Mouse (Mus musculus): ENCODE data around the gene Crabp1. TPM values are rescaled to one million over a fixed set of nuclear protein-coding genes. Genes with fewer than 3 reads are reported as not detected.

The Crabp1 gene
- polyA plus RNA-seq, 1 experiment: 13.5 TPM

DNA sequence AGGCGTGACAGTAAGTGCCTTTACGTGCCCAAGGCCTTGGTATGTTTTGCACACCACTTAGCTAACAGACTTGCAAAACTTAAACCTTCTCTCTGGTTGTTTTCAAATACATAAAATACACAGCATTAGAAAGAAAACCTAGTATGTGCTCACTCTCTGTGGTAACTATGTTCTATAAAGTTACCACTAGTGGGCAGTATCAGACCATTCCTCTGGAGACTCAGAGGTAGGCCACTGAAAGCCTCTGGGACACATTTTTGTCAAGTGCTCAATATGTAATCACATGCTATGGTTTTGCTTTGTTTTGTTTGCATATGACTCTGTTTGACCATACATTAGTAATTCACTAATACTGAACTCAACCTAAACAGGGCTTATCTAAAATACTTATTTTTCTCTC, 32.4 kb upstream of the Crabp1 start:
- Histone ChIP-seq H3K4me1 (ENCODE audit: control insufficient read depth, insufficient read depth, low read length) (no peaks in the 10 kb centered on the region), H3K27ac (ENCODE audit: insufficient read depth, low read length) (no peak overlapping the region), H3K9me3 (replicated peaks; ENCODE audit: control insufficient read depth, insufficient read depth, low read length, poor library complexity, severe bottlenecking) (no peaks in the 10 kb centered on the region), H3K27me3 (ENCODE audit: control insufficient read depth, insufficient read depth, low read length, poor library complexity, severe bottlenecking) (no peaks in the 10 kb centered on the region), H3K4me3 (ENCODE audit: low read depth, low read length) (no peak overlapping the region), H3K36me3 (ENCODE audit: control insufficient read depth, insufficient read depth, low read length, poor library complexity, severe bottlenecking) (peaks cover 35% of the 10 kb centered on the region), H3K9ac (ENCODE audit: low read depth, poor library complexity, severe bottlenecking) (no peak overlapping the region)
- TF ChIP-seq EP300 (IDR thresholded peaks at IDR 0.05; ENCODE audit: insufficient read depth, low read depth, low read length) (no peak), POLR2A (IDR thresholded peaks at IDR 0.05; ENCODE audit: insufficient read depth, low read length) (no peak), CTCF (IDR thresholded peaks at IDR 0.05; ENCODE audit: low read depth, low read length) (no peak)

DNA sequence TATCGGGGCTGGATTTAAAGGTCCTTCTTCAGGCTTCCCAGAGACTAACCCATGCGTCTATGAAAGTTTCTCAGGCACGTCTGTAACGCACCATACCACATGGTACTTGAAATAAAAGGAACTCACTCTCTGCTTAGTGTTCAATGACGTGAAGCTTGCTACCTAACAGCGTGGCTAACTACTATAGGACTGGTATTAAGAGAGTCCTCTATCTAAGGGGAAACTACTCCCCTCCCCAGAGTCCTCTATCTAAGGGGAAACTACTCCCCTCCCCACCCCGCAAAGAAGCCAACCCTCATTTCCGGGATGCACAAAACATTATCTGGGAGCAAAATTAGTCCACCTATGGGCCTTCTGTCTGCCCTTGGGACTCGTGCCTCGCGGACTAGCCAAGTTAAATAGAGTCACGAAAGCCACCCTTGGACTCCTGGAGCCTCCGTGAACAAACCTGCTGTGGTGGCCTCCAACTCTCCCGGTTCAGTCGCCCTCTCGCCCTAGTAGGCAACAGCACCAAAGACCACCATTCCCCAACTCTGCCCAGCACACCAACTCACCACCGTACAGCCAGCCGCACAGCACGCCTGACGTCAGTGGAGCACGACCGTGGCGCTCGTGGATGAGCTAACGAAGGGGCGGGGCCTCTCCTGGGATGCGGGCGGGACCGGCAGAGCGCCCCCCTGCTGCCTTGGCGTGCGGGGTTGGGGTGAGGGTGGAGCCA, 30.5 kb upstream of the Crabp1 start, which contains the start of gene Wdr61:
Wdr61 (minus strand) TSS at position 599 of the 718 bp plus-strand sequence.
- Histone ChIP-seq H3K4me3 (ENCODE audit: low read depth, low read length) (peak within 1 kb of the TSS; percentile 60), H3K36me3 (ENCODE audit: control insufficient read depth, insufficient read depth, low read length, poor library complexity, severe bottlenecking) (peaks cover 21% of the 10 kb centered on the region), H3K4me1 (ENCODE audit: control insufficient read depth, insufficient read depth, low read length) (no peaks in the 10 kb centered on the region), H3K9me3 (replicated peaks; ENCODE audit: control insufficient read depth, insufficient read depth, low read length, poor library complexity, severe bottlenecking) (no peaks in the 10 kb centered on the region), H3K27ac (ENCODE audit: insufficient read depth, low read length) (no peak within 1 kb of the TSS), H3K9ac (ENCODE audit: low read depth, poor library complexity, severe bottlenecking) (peak within 1 kb of the TSS; percentile 33), H3K27me3 (ENCODE audit: control insufficient read depth, insufficient read depth, low read length, poor library complexity, severe bottlenecking) (no peaks in the 10 kb centered on the region)
- TF ChIP-seq CTCF (IDR thresholded peaks at IDR 0.05; ENCODE audit: low read depth, low read length) (peak; percentile 50), POLR2A (IDR thresholded peaks at IDR 0.05; ENCODE audit: insufficient read depth, low read length) (peak; percentile 93), EP300 (IDR thresholded peaks at IDR 0.05; ENCODE audit: insufficient read depth, low read depth, low read length) (peak; percentile 47; the same call in 1 of the 2 replicates)

DNA sequence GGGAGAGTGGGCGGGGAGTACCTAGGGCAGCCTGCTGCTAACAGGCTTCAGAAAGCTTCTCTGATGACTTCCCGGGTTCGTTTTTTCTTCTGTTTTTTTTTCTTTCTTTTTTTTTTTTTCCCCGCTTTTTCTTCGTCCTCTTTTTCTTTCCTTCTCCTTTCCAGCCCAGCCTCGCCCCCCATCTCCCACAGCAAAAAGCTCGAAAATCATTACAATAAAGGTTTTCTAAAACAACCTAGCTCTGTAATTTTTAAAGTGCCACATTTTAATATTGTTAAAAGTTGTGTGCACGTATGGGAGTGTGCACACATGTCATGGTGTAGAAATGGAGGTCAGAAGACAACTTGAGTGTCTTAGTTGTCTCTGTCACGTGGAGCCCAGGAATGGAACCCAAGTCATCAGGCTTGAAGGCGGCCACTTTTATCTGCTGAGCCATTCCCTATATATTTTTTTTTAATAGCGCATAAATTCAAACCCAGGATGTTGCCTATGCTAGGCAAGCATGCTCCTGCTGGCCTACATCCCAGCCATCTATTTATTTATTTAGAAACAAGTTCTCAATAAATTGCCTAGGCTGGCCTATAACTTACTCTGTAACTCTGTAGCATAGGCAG, 29.8 kb upstream of the Crabp1 start:
- no peak overlapping the region for H3K9ac ChIP-seq (ENCODE audit: low read depth, poor library complexity, severe bottlenecking)
- H3K4me3 ChIP-seq (ENCODE audit: low read depth, low read length): no peak overlapping the region
- no peaks in the 10 kb centered on the region for H3K27me3 ChIP-seq (ENCODE audit: control insufficient read depth, insufficient read depth, low read length, poor library complexity, severe bottlenecking)
- peaks cover 14% of the 10 kb centered on the region for H3K36me3 ChIP-seq (ENCODE audit: control insufficient read depth, insufficient read depth, low read length, poor library complexity, severe bottlenecking)
- no peaks in the 10 kb centered on the region for H3K9me3 ChIP-seq (replicated peaks; ENCODE audit: control insufficient read depth, insufficient read depth, low read length, poor library complexity, severe bottlenecking)
- H3K27ac ChIP-seq (ENCODE audit: insufficient read depth, low read length): no peak overlapping the region
- TF ChIP-seq CTCF (IDR thresholded peaks at IDR 0.05; ENCODE audit: low read depth, low read length): no peak
- TF ChIP-seq EP300 (IDR thresholded peaks at IDR 0.05; ENCODE audit: insufficient read depth, low read depth, low read length): no peak
- no peak for TF ChIP-seq POLR2A (IDR thresholded peaks at IDR 0.05; ENCODE audit: insufficient read depth, low read length)
- no peaks in the 10 kb centered on the region for H3K4me1 ChIP-seq (ENCODE audit: control insufficient read depth, insufficient read depth, low read length)

DNA sequence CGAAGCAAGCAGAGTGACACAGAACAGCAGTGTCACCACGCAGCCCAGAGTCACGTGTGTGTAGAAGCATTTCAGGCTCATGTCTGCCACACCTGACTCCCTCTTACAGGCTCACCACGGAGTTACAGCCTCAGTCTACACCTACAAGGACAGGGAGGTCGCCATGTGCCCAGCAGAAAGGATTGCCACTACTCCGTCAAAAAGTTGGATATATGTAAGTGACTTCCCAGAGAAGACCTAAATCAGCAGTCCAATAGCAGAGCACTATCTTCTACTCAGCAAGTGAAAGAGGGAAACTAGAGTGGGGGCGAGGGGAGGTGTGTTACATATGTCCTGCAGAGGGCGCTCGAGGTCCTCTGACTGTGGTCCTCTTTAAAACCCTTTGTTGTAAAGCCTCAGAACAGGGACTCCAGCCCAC, 28.3 kb upstream of the Crabp1 start:
- no peaks in the 10 kb centered on the region for H3K9me3 ChIP-seq (replicated peaks; ENCODE audit: control insufficient read depth, insufficient read depth, low read length, poor library complexity, severe bottlenecking)
- no peak overlapping the region for H3K27ac ChIP-seq (ENCODE audit: insufficient read depth, low read length)
- H3K4me3 ChIP-seq (ENCODE audit: low read depth, low read length): peak overlapping the region; percentile 57; the same call in 1 of the 2 replicates
- H3K4me1 ChIP-seq (ENCODE audit: control insufficient read depth, insufficient read depth, low read length): peaks cover 2% of the 10 kb centered on the region
- TF ChIP-seq CTCF (IDR thresholded peaks at IDR 0.05; ENCODE audit: low read depth, low read length) (peak; percentile 88), EP300 (IDR thresholded peaks at IDR 0.05; ENCODE audit: insufficient read depth, low read depth, low read length) (no peak), POLR2A (IDR thresholded peaks at IDR 0.05; ENCODE audit: insufficient read depth, low read length) (no peak)
- H3K27me3 ChIP-seq (ENCODE audit: control insufficient read depth, insufficient read depth, low read length, poor library complexity, severe bottlenecking): no peaks in the 10 kb centered on the region
- H3K36me3 ChIP-seq (ENCODE audit: control insufficient read depth, insufficient read depth, low read length, poor library complexity, severe bottlenecking): peaks cover 2% of the 10 kb centered on the region; the same call in 1 of the 2 replicates
- H3K9ac ChIP-seq (ENCODE audit: low read depth, poor library complexity, severe bottlenecking): no peak overlapping the region

DNA sequence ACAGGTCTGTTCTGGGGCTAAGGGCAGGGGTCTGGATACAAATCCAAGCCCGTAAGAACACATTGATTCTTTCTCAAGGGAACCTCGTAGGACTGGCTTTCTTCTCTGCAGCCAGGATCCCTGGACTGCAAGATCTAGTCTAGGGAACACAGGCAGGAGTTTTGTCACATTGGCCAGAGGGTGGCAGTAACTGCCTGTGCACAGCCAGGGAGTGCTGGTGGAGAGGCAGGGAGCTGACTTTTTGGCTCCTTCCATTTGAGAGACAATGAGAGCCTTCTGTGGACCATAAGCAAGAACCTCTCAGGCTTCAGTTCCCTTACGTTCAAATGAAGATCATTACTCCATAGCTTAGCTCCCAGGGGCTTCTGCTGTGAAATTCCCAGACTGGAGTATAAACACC, 26.2 kb upstream of the Crabp1 start:
- no peak overlapping the region for H3K9ac ChIP-seq (ENCODE audit: low read depth, poor library complexity, severe bottlenecking)
- H3K27ac ChIP-seq (ENCODE audit: insufficient read depth, low read length): no peak overlapping the region

DNA sequence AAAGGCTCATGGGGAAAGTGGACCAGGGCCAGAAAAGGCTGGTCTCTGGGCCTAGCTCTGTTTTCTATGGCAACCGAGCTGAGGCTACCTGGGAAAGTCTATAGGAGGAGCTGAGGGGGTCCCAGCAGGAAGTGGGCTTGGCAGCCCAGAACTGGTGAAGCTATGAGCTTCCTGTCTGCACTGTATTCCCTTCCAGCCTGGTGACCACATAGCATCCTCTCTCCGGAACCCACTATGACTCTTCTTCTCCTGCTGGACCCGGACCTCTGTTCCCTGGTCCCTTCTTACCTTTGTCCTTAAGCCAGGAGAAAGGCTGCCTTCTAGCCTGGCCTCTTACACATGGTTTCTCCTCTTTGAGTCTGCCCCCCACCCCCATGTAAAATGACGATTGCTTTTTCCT, 20.7 kb upstream of the Crabp1 start:
- Histone ChIP-seq H3K9me3 (replicated peaks; ENCODE audit: control insufficient read depth, insufficient read depth, low read length, poor library complexity, severe bottlenecking) (no peaks in the 10 kb centered on the region), H3K27me3 (ENCODE audit: control insufficient read depth, insufficient read depth, low read length, poor library complexity, severe bottlenecking) (no peaks in the 10 kb centered on the region), H3K36me3 (ENCODE audit: control insufficient read depth, insufficient read depth, low read length, poor library complexity, severe bottlenecking) (no peaks in the 10 kb centered on the region), H3K4me1 (ENCODE audit: control insufficient read depth, insufficient read depth, low read length) (peaks cover 2% of the 10 kb centered on the region), H3K27ac (ENCODE audit: insufficient read depth, low read length) (no peak overlapping the region), H3K9ac (ENCODE audit: low read depth, poor library complexity, severe bottlenecking) (no peak overlapping the region), H3K4me3 (ENCODE audit: low read depth, low read length) (no peak overlapping the region)
- no peak for TF ChIP-seq CTCF (IDR thresholded peaks at IDR 0.05; ENCODE audit: low read depth, low read length)
- no peak for TF ChIP-seq EP300 (IDR thresholded peaks at IDR 0.05; ENCODE audit: insufficient read depth, low read depth, low read length)
- TF ChIP-seq POLR2A (IDR thresholded peaks at IDR 0.05; ENCODE audit: insufficient read depth, low read length): no peak

More for the DNA sequence above, 26.2 kb upstream of the Crabp1 start:
- H3K36me3 ChIP-seq (ENCODE audit: control insufficient read depth, insufficient read depth, low read length, poor library complexity, severe bottlenecking): no peaks in the 10 kb centered on the region
- no peak overlapping the region for H3K4me3 ChIP-seq (ENCODE audit: low read depth, low read length)
- no peaks in the 10 kb centered on the region for H3K27me3 ChIP-seq (ENCODE audit: control insufficient read depth, insufficient read depth, low read length, poor library complexity, severe bottlenecking)
- H3K4me1 ChIP-seq (ENCODE audit: control insufficient read depth, insufficient read depth, low read length): peaks cover 2% of the 10 kb centered on the region
- TF ChIP-seq CTCF (IDR thresholded peaks at IDR 0.05; ENCODE audit: low read depth, low read length) (peak; percentile 89), POLR2A (IDR thresholded peaks at IDR 0.05; ENCODE audit: insufficient read depth, low read length) (no peak)
- no peaks in the 10 kb centered on the region for H3K9me3 ChIP-seq (replicated peaks; ENCODE audit: control insufficient read depth, insufficient read depth, low read length, poor library complexity, severe bottlenecking)

All from ES-Bruce4 (cell line).